Mouse (Mus musculus) kidney, postnatal 14 days (tissue): ENCODE data around the gene Tlr8.
"Not testable (repeated sequence)": the region's sequence is repeated elsewhere in the genome, so short reads cannot be mapped to it uniquely, and the experiment has no call there.

Experiments used
- DNase-seq: peaks from one replicate; pipeline ENCODE4 v3.0.0; 2022; ENCODE audit warnings: mixed read lengths

Gene Tlr8

DNA sequence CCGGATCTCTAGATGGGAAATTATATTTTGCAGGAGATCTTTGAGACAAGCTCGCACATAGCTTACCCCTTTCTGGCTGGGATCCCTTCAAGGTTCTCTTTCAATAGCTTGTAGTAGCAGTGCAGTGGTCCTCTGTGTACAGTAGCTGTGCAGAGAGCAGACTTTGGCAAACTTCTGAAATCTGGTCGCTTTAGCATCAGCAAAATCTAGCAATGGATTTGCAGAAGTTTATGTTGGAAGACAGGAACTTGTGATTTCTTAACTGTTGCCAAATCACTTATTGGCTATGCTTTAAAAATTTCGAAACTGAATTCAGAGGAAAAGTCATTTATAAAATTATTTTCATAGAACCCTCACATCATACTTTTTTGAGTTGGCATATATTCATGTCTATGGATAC is at the start of gene Tlr8:
Tlr8 (minus strand) TSS at position 244 of the 400 bp plus-strand sequence.
- DNase-seq, result no peak

DNA sequence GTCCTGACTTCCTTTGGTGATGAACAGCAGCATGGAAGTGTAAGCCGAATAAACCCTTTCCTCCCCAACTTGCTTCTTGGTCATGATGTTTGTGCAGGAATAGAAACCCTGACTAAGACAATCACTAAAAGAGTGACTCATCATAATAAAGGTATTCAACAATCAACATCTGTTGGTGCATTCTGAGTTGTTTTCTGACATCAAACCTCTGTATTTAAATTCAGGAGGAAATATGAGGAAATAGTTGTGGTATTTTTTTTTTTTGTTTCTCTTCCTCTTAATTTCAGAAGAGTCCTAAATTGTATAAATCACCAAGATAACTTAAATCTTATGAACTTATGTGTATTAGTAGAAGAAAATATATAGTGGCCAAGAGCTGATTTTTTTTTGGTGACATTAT is 37.9 kb upstream of the Tlr8 start:
- DNase-seq, result not testable (repeated sequence)

GRCm38 (mm10) chrX:167276953-167277352 is 12.8 kb upstream of the Tlr8 start:
- peak; percentile 62 for DNase-seq

GRCm38 (mm10) chrX:167276551-167276950 is 12.4 kb upstream of the Tlr8 start:
- no peak for DNase-seq

DNA sequence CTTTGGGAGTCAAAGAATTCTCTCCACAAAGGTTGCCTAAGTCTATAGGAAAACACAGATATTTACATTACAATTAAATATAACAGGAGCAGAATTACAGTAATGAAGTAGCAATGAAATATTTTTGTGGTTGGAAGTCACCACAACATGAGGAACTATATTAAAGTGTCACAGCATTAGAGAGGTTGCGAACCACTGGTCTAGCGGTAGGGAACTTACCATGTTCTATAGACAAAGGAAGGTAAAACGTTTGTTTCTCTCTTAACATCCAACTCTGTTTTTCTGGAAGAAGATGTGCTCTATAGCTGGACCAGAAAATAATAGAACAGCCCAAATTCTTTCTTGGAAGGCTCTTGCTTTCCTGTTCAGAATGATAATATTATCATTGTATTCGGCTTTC is 599 bp downstream of the Tlr8 start:
- DNase-seq, result no peak

DNA sequence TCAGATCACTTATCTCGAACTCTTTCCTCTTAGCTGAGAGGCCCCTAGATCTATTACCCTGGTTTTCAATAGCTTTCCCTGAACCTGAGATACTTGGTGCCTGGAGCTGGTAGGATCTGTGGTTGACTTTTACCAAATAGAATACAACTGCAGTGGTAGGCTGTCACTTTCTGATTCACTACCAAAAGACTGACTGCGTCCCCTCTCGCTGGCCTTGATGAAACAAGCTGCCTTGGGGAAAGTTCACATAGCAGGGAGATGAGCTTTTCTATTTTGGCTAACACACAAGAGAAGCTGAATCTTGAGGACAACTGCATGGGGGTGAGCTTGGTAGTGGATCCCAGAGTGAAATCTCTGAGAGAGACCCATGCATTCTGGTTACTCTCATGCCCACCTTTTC is 22.4 kb downstream of the Tlr8 start:
- DNase-seq, result no peak

- no peak for DNase-seq
These were observed 24.7 kb downstream of the Tlr8 start for GRCm38 (mm10) chrX:167239293-167239921.

DNA sequence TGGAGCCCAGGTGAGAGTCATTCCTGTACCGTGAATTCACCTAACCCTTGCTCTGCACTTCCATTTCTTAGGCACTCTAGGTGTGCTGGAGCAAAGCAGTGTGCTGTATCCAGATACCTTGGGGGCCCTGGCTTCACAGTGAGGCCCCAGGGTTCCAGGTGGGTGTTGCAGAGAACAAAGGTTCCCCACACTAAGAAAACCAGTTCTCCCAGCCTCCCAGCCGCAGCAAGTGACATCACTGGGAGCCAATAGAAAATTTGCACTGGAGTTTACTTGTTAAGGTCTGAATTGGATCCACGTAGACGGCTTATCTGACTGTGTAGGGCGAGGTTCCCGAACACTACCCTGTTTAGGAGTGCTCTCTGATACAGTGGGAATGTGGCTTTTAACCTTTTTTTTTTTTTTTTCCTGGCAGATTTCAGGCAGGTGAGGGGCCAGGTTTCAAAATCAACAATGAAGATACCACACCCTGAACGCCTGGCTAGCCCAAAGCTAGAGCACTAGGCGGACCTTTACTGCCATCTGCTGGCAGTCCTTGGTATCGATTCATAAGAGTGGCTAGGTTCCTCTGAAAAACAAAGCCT is 30.9 kb downstream of the Tlr8 start:
- peak; percentile 73 for DNase-seq

GRCm38 (mm10) chrX:167231150-167231549 is 33.0 kb downstream of the Tlr8 start:
- no peak for DNase-seq

DNA sequence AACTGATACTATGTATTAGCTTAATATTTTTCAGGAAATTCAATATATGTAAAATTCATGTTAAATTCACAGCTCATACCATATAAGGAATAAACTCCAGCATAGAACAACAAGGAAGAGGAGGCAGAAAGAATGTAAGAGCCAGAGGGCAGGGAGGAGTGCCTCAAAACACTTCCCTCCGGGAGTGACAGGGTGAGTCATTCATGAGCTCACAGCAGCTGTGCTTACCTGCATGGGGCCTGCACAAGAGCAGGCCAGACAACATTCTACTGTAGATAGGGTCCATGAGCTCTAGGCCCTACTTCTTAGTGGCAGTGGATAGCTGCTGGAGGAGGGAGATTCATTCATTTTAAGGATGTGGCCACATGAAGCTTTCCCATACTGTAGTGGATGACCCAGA is 34.3 kb downstream of the Tlr8 start:
- DNase-seq, result no peak

- DNase-seq, result no peak
These were observed 34.9 kb downstream of the Tlr8 start for GRCm38 (mm10) chrX:167229206-167229605.

DNA sequence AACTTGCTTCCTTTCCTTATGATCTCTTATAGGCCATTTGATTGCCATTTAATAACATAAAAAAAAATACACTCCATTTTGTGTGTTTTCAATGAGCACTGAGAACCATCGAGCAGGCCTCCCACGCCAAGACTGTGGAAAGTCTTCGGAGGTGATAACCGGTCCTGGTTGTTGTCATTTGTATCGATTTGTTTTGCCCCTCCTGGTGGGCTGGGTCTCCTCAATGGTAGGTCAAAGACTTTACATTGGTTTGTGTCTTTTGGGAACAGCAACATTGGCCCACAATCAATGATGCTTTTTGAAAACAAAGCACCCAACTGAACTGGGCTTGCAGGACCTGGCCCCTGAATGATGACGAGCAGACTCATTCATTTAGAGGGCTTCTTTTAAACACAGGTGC is 36.4 kb downstream of the Tlr8 start:
- no peak for DNase-seq

DNA sequence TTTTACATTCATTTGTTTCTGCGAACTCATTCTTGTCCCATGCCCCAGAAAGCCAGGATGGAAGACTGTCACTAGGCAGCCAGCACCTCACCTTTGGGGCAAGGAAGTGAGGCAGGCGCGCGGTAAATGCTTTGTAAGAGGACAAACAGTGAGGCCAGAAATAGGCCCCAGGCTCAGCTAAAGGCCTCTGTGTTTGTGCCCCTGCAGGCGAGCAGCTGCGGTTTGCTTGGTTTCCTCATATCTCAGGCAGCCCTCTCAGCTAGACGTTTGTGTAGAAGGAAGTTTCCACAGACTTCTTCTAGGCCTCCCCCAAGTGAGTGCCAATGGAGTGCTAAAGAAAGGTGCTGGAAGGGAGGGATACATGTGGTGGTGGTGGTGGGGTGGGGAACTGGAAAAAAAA is 37.0 kb downstream of the Tlr8 start:
- no peak for DNase-seq

DNA sequence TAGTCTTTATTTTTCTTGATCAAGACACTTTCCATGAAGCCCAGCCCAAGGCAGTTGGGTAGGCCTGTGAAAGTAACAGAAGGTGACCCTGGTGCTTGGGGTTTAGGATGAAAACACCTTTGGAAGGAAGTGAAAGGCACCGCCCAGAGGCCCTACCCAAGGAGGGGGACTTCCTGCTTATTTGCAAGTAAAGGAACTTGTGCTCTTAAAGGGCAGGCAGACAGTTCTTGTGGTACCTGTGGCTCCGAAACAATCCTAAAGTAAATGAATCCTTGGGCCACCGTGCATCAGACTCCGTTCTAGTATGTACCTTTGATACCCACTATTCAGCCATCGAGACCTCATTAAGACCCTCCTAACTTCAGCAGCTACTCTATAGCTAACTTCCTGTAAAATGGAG is 37.6 kb downstream of the Tlr8 start:
- DNase-seq, result no peak

DNA sequence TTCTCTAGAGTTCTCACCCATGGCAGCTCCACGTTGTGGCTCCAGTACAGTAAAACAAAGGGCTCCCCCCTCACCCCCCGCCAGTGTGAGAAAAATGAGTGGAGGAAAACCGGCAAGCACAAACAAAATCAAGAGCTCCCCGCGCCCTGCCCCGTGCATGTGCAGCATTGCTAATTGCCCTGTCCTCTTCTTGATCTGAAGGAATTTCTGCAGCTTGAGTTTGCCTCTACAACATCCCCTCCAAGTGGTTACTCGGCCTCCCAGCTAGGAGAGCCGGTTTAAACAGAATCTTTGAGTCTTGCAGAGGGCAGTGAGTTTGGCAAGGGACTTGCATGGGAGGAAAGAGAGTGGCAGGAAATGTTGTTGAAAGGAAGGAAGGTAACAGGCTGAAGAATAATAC is 51.4 kb downstream of the Tlr8 start:
- peak; percentile 46 for DNase-seq

GRCm38 (mm10) chrX:167211871-167212555 is 52.1 kb downstream of the Tlr8 start:
- DNase-seq, result no peak

DNA sequence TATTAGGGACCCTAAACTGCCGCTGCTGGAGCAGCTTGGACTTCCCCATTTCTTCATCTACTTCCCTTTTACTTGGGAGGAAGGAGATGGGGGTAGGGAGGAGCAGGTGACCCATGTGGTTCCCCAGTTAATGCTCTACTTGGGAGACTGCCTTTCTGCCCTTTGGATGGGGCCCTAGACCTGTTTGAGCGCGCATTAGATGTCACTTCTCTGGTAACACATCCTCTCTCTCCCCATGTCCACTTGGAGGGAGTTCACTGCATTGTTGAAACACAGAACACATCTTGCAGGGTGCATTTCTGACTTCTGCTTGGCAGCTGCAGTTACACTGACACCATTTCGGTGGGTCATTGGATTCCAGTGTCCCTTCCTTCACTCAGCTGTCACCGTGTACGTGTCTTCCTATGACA is 53.8 kb downstream of the Tlr8 start:
- DNase-seq, result peak; percentile 13

DNA sequence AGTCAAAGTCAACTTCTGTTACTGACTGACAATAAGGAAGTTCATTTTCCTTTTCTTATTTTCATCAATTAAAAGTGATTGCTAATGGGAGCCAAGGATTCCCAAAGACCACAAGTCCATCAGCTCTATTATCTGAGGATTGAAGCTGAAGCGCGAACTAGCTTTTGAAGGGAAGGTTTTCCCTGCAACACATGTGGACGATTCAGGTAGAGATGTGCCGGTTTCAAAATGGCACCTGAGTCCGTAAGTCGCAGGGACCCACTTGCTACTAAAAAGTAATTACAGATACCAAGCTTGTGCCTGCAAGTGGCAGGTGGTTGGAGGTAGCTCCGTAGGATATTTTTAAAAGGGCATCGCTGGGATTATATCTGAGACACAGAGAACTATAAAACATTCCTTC is 54.3 kb downstream of the Tlr8 start:
- no peak for DNase-seq

DNA sequence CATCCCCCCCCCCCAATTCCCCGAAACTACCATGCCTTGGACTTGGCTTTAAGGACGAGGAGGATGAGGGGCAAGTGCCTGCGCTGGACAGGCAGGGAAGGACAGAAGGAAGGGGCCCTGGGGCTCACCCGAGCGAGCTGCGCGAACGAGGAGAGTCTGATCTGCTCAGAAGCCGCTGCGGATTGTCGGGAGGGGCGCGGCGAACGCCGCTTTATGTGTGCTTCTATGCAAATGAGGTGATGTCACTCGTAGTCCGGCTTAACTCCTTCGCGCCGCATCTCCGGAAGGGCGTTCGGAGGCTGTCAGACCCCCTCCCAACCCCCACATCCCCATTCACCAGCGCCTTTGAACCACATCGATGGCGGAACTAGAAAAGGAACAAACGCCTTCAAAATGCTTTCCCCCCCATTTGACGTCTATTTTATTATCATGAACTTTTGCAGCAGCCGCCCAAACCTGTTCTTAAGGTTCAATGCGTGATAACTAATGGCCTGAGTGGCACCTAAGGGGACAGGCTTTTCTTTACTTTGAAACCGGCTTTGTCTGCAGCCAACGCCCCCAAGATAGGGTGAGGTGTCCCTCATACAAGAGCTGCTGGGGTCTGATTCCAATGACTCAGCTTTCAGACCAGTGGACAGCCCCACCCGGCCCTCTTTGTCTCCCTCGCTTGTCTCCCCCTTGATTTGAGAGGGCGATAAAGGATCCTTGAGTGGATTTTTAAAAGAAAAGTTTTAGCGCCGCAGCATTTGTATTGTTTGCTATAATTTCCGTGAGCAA is 55.0 kb downstream of the Tlr8 start, which contains the start of gene Tmsb4x:
Tmsb4x (minus strand) TSS at position 338 of the 777 bp plus-strand sequence.
- peak; percentile 88 for DNase-seq

GRCm38 (mm10) chrX:167208506-167208820 is 55.7 kb downstream of the Tlr8 start:
- peak; percentile 36 for DNase-seq

DNA sequence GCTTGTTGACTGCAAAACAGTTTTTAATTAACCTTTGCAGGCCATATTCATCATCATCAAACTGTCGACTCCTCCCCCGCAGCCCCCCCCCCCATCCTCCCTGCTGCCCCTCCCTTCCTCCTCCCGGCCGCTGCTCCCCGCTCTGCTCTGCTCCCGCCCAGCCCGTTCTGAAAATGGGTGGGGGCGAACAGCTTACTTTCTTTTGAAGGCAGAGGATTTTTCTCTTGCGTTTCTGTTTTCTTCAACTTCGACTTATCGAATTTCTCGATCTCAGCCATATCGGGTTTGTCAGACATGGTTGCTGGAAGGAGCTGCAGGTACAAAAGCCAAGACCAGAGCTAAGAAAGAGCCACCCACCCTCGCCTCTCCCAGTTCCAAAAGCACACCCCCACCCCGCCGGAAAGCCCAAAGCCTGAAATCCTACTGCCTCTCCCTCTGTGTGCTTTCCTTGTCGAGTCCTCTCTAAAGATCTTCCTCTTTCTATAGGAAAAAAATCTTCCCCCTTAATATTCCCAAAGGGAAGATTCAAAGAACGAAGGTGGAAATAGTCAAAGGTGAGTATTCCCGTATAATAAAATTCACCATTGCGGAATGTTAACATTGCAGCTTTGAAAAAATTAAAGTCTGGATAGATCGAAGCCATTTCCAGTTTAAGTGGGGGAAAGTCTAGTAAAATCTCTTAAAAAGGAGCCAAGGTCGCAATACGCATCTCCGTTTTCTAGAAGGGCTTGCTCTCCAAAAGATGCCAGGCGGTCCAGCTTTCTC is 56.2 kb downstream of the Tlr8 start:
- DNase-seq, result peak; percentile 40

DNA sequence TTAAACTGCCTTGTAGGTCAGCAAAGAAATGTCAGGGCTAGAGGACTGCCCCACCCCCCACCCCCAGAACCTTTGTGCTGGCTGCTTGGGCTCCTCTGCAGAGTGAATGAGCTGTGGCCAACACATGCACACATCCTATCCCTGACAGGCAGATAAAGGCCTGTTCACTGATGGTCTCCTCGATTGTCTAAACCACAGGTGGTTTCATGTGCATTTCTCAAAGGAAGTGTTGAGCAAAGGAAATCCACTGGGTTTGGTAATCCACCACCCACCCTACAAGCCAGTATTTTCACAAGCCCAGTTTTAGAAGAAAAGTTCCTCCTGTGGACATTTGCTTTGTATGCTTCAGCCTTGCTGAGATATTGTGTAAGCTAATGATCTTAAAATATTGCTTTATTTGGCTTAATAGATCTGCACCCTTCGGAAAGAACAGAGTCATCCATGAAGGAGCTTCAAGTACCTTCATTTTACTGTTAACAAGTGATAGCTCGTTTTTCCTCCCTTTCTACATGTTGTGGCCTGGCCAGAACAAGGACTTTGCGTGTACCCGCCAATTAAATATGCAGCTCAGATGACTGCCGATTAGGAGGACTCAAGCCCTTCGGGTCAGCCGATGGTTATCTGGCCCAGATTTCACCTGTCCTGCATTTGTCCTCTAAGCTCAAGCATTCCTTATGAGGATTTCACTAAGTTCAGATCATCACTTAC is 58.2 kb downstream of the Tlr8 start:
- DNase-seq, result peak; percentile 10
